Mouse (Mus musculus) midbrain, embryonic 14.5 days (tissue): ENCODE measurements at regions not wholly inside any gene's neighbourhood (a gene's known extent, or its start where the extent isn't known, plus 50 kb on each side); places are given as distances from the start of the nearest gene placed in this dataset.

ENCODE experiments used
- ATAC-seq: fragments of 200-750 bp; cut with Nextera tagmentation; 2 replicates; pipeline ENCODE4 v1.8.0; 2017; ENCODE audit warnings: moderate number of reproducible peaks, moderate library complexity; ENCODE audit not compliant: low FRiP score, low TSS enrichment
- DNase-seq: peaks from one replicate; pipeline ENCODE4 v3.0.0-alpha.2; 2015
- H3K27ac ChIP-seq: fragments of 300-500 bp; sonication (generic); replicated peaks from 2 replicates; pipeline ENCODE4 v1.5.1; 2014; ENCODE audit warnings: mild to moderate bottlenecking, low read depth, low read length, moderate library complexity
- H3K27me3 ChIP-seq: fragments of 300-500 bp; sonication (generic); 2 replicates; pipeline ENCODE4 v1.6.1; 2014; ENCODE audit warnings: low read length, control low read depth, mixed read lengths; ENCODE audit not compliant: control insufficient read depth, insufficient read depth
- H3K36me3 ChIP-seq: fragments of 300-500 bp; sonication (generic); 2 replicates; pipeline ENCODE4 v1.6.1; 2014; ENCODE audit warnings: low read length, control low read depth; ENCODE audit not compliant: control insufficient read depth, insufficient read depth
- H3K4me1 ChIP-seq: fragments of 300-500 bp; sonication (generic); 2 replicates; pipeline ENCODE4 v1.6.1; 2014; ENCODE audit warnings: mild to moderate bottlenecking, antibody characterized with exemption, low read length, control low read depth; ENCODE audit not compliant: control insufficient read depth, insufficient read depth
- H3K4me2 ChIP-seq: fragments of 300-500 bp; sonication (generic); 2 replicates; pipeline ENCODE4 v1.6.1; 2014; ENCODE audit warnings: mild to moderate bottlenecking, low read length, moderate library complexity
- H3K4me3 ChIP-seq: fragments of 300-500 bp; sonication (generic); replicated peaks from 2 replicates; pipeline ENCODE4 v1.5.1; 2014; ENCODE audit warnings: low read depth, low read length
- H3K9ac ChIP-seq: fragments of 300-500 bp; sonication (generic); replicated peaks from 2 replicates; pipeline ENCODE4 v1.6.1; 2014; ENCODE audit warnings: mild to moderate bottlenecking, low read length, moderate library complexity
- H3K9me3 ChIP-seq: fragments of 300-500 bp; sonication (generic); 2 replicates; pipeline ENCODE4 v1.6.1; 2016; ENCODE audit warnings: low read length, control low read depth, mixed read lengths; ENCODE audit not compliant: control insufficient read depth
- WGBS: fragments of 180-500 bp; shearing (Covaris S2); extraction: QIAGEN DNeasy Blood & Tissue Kit; methylation state at CpG from one replicate; pipeline ENCODE4 v1.1.7; 2014; 5-methylcytosine and 5-hydroxymethylcytosine counted together

DNA sequence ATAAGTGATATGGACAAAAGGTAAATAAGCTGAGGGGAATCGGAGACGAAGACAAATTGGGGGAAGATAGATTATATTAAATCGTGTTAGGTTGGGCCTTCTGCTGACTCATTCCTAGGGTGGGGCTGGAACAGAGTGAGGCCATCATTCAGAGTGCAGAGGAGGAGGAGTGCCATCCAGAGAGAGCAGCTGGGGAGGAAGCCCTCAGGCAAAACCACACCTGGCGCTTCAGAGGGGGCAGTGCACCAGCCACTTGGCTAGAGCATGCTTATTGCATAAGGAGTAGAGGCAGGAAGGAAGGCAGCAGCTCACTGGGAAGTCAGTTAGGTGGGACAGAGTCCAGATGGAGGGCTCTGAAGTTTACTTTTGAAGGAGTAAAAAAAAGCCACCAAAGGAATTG lies 51.0 kb upstream of the Bank1 start:
- Histone ChIP-seq H3K9me3 (no peaks in the 10 kb centered on the region), H3K4me3 (no peak overlapping the region), H3K36me3 (no peaks in the 10 kb centered on the region), H3K4me1 (no peaks in the 10 kb centered on the region), H3K27me3 (no peaks in the 10 kb centered on the region), H3K4me2 (no peak overlapping the region), H3K9ac (no peak overlapping the region), H3K27ac (no peak overlapping the region)
- DNase-seq: no peak
- 90% methylated on average over 4 of the region's 4 CpGs for WGBS
- ATAC-seq: no peak
